Mouse (Mus musculus) lung, adult 2 months (tissue): Measurements from ENCODE around the gene Chrna5.

Source experiments
- CTCF ChIP-seq: fragments of 200-500 bp; IDR thresholded peaks from 2 replicates; pipeline ENCODE4 v1.5.1; 2011; ENCODE audit warnings: mild to moderate bottlenecking, low read length, control low read depth; ENCODE audit not compliant: insufficient read depth
- POLR2A ChIP-seq: fragments of 200-500 bp; IDR thresholded peaks from 2 replicates; pipeline ENCODE4 v1.6.1; 2011; ENCODE audit warnings: low read depth, mild to moderate bottlenecking, control low read depth, low read length, borderline replicate concordance; ENCODE audit errors: extremely low read depth

DNA sequence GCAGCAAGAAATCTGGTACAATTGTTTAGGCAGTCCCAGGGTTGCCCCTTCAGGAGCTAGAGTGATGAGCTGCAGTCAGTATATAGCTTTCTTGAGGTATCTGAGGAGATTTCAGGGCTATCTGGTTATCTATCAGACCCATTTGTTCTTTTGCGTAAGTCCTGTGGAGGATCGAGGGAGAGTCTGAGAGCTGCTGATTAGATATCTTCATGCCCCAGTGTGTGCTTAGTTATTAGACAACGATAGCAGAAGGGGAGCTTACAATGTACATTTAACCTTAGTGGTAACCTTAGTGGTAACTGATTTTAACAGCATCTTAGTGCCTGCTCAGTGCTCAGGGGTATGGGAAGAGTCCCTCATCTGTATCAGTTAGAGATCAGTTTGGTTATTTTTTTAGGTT, 15.0 kb downstream of the Chrna5 start:
- no peak for TF ChIP-seq POLR2A
- no peak for TF ChIP-seq CTCF
